Mouse (Mus musculus) midbrain, embryonic 12.5 days (tissue): ENCODE measurements around the gene Lrfn3. TPM values are rescaled to one million over a fixed set of nuclear protein-coding genes. Genes with fewer than 3 reads are reported as not detected.
A peak's percentile ranks its signal among the peaks of the same experiment; 100 is the strongest.

ENCODE experiments used
- ATAC-seq: fragments of 200-750 bp; cut with Nextera tagmentation; 2 replicates; pipeline ENCODE4 v1.8.0; 2017; ENCODE audit warnings: low read depth, moderate TSS enrichment, moderate library complexity; ENCODE audit not compliant: low FRiP score
- H3K27ac ChIP-seq: fragments of 300-500 bp; sonication (generic); replicated peaks from 2 replicates; pipeline ENCODE4 v1.5.1; 2016; ENCODE audit warnings: mild to moderate bottlenecking
- H3K27me3 ChIP-seq: fragments of 300-500 bp; sonication (generic); 2 replicates; pipeline ENCODE4 v1.6.1; 2016; ENCODE audit warnings: mild to moderate bottlenecking
- H3K36me3 ChIP-seq: fragments of 300-500 bp; sonication (generic); 2 replicates; pipeline ENCODE4 v1.6.1; 2016
- H3K4me1 ChIP-seq: fragments of 300-500 bp; sonication (generic); 2 replicates; pipeline ENCODE4 v1.6.1; 2016
- H3K4me2 ChIP-seq: fragments of 300-500 bp; sonication (generic); replicated peaks from 2 replicates; pipeline ENCODE4 v1.6.1; 2016; ENCODE audit warnings: mild to moderate bottlenecking, moderate library complexity
- H3K4me3 ChIP-seq: fragments of 300-500 bp; sonication (generic); 2 replicates; pipeline ENCODE4 v1.5.1; 2016; ENCODE audit warnings: mild to moderate bottlenecking
- H3K9ac ChIP-seq: fragments of 300-500 bp; sonication (generic); replicated peaks from 2 replicates; pipeline ENCODE4 v1.6.1; 2016; ENCODE audit warnings: mild to moderate bottlenecking, moderate library complexity
- H3K9me3 ChIP-seq: fragments of 300-500 bp; sonication (generic); 2 replicates; pipeline ENCODE4 v1.6.1; 2016; ENCODE audit warnings: mild to moderate bottlenecking
- WGBS: fragments of 180-500 bp; shearing (Covaris S2); methylation state at CpG from one replicate; pipeline ENCODE4 v1.1.7; 2016; 5-methylcytosine and 5-hydroxymethylcytosine counted together
- polyA plus RNA-seq: library from polyadenylated mRNA; unstranded; fragments of >200 nt; fragmentation: Nextera tagmentation; extraction: Ambion mirVana; gene quantifications from 2 replicates; pipeline ENCODE4 v1.2.1, GENCODE M21; 2016

Gene Lrfn3
- polyA plus RNA-seq, 1 experiment from 2014 or later = 9.1 TPM

- H3K36me3 ChIP-seq = no peaks in the 10 kb centered on the region
- H3K4me3 ChIP-seq = peak overlapping the region; percentile 87
- peak overlapping the region; percentile 73 for H3K4me2 ChIP-seq
- H3K4me1 ChIP-seq = peaks cover 19% of the 10 kb centered on the region
- H3K9ac ChIP-seq = peak overlapping the region; percentile 92
- WGBS = 33% methylated on average over 6 of the region's 6 CpGs
- ATAC-seq = peak; percentile 2; the same call in 1 of the 2 replicates
- peak overlapping the region; percentile 84; the same call in 1 of the 2 replicates for H3K27ac ChIP-seq
- H3K9me3 ChIP-seq = 0 out of 2 replicates have a peak, but pooled peaks cover 3% of the 10 kb centered on the region
- H3K27me3 ChIP-seq = peaks cover 12% of the 10 kb centered on the region; the same call in 1 of the 2 replicates
Measured at GRCm38 (mm10) chr7:30322865-30323264, 39.7 kb downstream of the Lrfn3 start.

DNA sequence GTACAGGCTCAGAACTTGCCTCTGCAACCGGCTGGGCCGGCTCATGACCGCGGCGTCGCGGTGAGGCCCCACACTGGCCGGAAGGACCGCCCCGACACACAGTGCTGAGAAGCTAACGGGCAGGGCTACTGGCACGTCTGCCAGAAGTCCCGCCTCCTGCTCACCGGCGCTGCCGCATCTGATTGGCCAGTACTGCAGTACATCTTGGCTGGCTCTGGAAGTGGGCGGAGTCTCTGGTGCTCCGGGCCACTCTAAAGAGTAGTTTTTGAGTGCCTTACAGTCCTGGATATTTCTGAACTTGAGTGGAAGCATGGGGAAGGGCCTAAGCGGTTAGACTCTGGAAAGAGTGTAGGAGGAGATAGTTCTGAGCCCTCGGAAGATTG lies 40.3 kb downstream of the Lrfn3 start:
- Histone ChIP-seq H3K9me3 (0 out of 2 replicates have a peak, but pooled peaks cover 3% of the 10 kb centered on the region), H3K4me3 (peak overlapping the region; percentile 87), H3K9ac (peak overlapping the region; percentile 92), H3K4me2 (peak overlapping the region; percentile 73), H3K27ac (peak overlapping the region; percentile 84), H3K27me3 (peaks cover 8% of the 10 kb centered on the region; the same call in 1 of the 2 replicates), H3K4me1 (peaks cover 19% of the 10 kb centered on the region), H3K36me3 (no peaks in the 10 kb centered on the region)
- ATAC-seq = peak; percentile 99
- under 1% methylated on average over 20 of the region's 20 CpGs for WGBS

- WGBS = under 1% methylated on average over 63 of the region's 63 CpGs
- ATAC-seq = peak; percentile 34
Measured at GRCm38 (mm10) chr7:30321539-30322284, 40.9 kb downstream of the Lrfn3 start, which contains the start of gene E130208F15Rik. Gene E130208F15Rik, plus strand, starts transcription at chr7:30321740.

GRCm38 (mm10) chr7:30320946-30321345 lies 41.6 kb downstream of the Lrfn3 start:
- WGBS = 79% methylated on average over 2 of the region's 2 CpGs
- peak overlapping the region; percentile 73 for H3K4me2 ChIP-seq
- peaks cover 4% of the 10 kb centered on the region; the same call in 1 of the 2 replicates for H3K27me3 ChIP-seq
- H3K9me3 ChIP-seq = 0 out of 2 replicates have a peak, but pooled peaks cover 3% of the 10 kb centered on the region
- no peak overlapping the region for H3K27ac ChIP-seq
- H3K36me3 ChIP-seq = no peaks in the 10 kb centered on the region
- peak overlapping the region; percentile 87 for H3K4me3 ChIP-seq
- H3K9ac ChIP-seq = peak overlapping the region; percentile 92; the same call in 1 of the 2 replicates
- ATAC-seq = no peak
- H3K4me1 ChIP-seq = peaks cover 17% of the 10 kb centered on the region

More at GRCm38 (mm10) chr7:30321539-30322284, 40.9 kb downstream of the Lrfn3 start, which contains the start of gene E130208F15Rik:
- peak within 1 kb of the TSS; percentile 84 for H3K27ac ChIP-seq
- H3K9ac ChIP-seq = peak within 1 kb of the TSS; percentile 92
- peaks cover 4% of the 10 kb centered on the region; the same call in 1 of the 2 replicates for H3K27me3 ChIP-seq
- H3K36me3 ChIP-seq = no peaks in the 10 kb centered on the region
- H3K4me3 ChIP-seq = peak within 1 kb of the TSS; percentile 87
- peak within 1 kb of the TSS; percentile 73 for H3K4me2 ChIP-seq
- 0 out of 2 replicates have a peak, but pooled peaks cover 3% of the 10 kb centered on the region for H3K9me3 ChIP-seq
- peaks cover 17% of the 10 kb centered on the region for H3K4me1 ChIP-seq

DNA sequence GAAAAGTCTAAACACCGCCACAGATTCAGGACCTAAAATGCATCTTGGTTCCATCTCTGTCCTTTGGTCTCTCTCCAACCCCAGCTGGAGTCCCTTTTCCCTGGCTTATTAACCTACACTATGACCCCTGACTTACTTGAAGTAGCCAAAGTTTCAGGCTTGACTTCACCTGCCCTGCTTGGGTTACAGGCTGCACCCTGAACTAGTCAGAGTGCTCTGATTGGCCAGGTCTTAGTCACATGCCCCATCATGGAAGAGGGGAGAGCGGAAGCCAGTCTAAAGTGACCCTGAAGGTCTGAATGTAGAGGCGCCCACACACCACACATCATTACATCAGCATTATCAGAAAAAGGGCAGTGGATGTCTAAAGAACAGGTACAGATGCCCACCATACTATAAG lies 44.4 kb downstream of the Lrfn3 start:
- Histone ChIP-seq H3K4me2 (no peak overlapping the region), H3K9me3 (no peaks in the 10 kb centered on the region), H3K27me3 (no peaks in the 10 kb centered on the region), H3K4me1 (peaks cover 26% of the 10 kb centered on the region), H3K36me3 (0 out of 2 replicates have a peak, but pooled peaks cover under 1% of the 10 kb centered on the region), H3K27ac (no peak overlapping the region), H3K9ac (no peak overlapping the region), H3K4me3 (no peak overlapping the region)
- ATAC-seq = no peak
- WGBS = 91% methylated on average over 3 of the region's 3 CpGs

GRCm38 (mm10) chr7:30315559-30316529 lies 46.7 kb downstream of the Lrfn3 start:
- Histone ChIP-seq H3K27ac (no peak overlapping the region), H3K27me3 (no peaks in the 10 kb centered on the region), H3K4me2 (no peak overlapping the region), H3K4me3 (no peak overlapping the region), H3K9ac (no peak overlapping the region), H3K36me3 (peaks cover 12% of the 10 kb centered on the region), H3K9me3 (no peaks in the 10 kb centered on the region), H3K4me1 (peaks cover 13% of the 10 kb centered on the region)
- WGBS = 79% methylated on average over 13 of the region's 13 CpGs
- ATAC-seq = no peak

GRCm38 (mm10) chr7:30314721-30315155 lies 47.8 kb downstream of the Lrfn3 start, which contains the start of gene Syne4:
Gene Syne4, plus strand, starts transcription at chr7:30314807.
- Histone ChIP-seq H3K27me3 (no peaks in the 10 kb centered on the region), H3K9ac (no peak within 1 kb of the TSS), H3K36me3 (peaks cover 14% of the 10 kb centered on the region), H3K4me2 (peak within 1 kb of the TSS; percentile 14), H3K9me3 (no peaks in the 10 kb centered on the region), H3K4me1 (peaks cover 16% of the 10 kb centered on the region), H3K4me3 (0 out of 2 replicates have a peak within 1 kb of the TSS, but pooled peaks have one; percentile 9), H3K27ac (no peak within 1 kb of the TSS)
- WGBS = 2% methylated on average over 9 of the region's 9 CpGs
- no peak for ATAC-seq

GRCm38 (mm10) chr7:30313666-30314320 lies 48.8 kb downstream of the Lrfn3 start:
- Histone ChIP-seq H3K4me3 (no peak overlapping the region), H3K36me3 (peaks cover 14% of the 10 kb centered on the region), H3K4me2 (no peak overlapping the region), H3K27ac (no peak overlapping the region), H3K9me3 (no peaks in the 10 kb centered on the region), H3K9ac (no peak overlapping the region), H3K4me1 (peaks cover 24% of the 10 kb centered on the region), H3K27me3 (no peaks in the 10 kb centered on the region)
- no peak for ATAC-seq
- 46% methylated on average over 27 of the region's 27 CpGs for WGBS

GRCm38 (mm10) chr7:30310136-30310535 lies 52.4 kb downstream of the Lrfn3 start:
- Histone ChIP-seq H3K27ac (no peak overlapping the region), H3K27me3 (no peaks in the 10 kb centered on the region), H3K4me3 (no peak overlapping the region), H3K36me3 (peaks cover 36% of the 10 kb centered on the region), H3K9me3 (no peaks in the 10 kb centered on the region), H3K4me1 (peaks cover 28% of the 10 kb centered on the region), H3K9ac (no peak overlapping the region), H3K4me2 (0 out of 2 replicates have a peak overlapping the region, but pooled peaks have one; percentile 92)
- 89% methylated on average over 12 of the region's 12 CpGs for WGBS
- ATAC-seq = no peak

GRCm38 (mm10) chr7:30309395-30310129 lies 53.0 kb downstream of the Lrfn3 start:
- Histone ChIP-seq H3K36me3 (peaks cover 38% of the 10 kb centered on the region), H3K4me3 (peak overlapping the region; percentile 70), H3K4me2 (peak overlapping the region; percentile 92), H3K27me3 (no peaks in the 10 kb centered on the region), H3K9me3 (no peaks in the 10 kb centered on the region), H3K9ac (peak overlapping the region; percentile 72), H3K27ac (no peak overlapping the region), H3K4me1 (peaks cover 22% of the 10 kb centered on the region)
- no peak for ATAC-seq
- WGBS = 70% methylated on average over 15 of the region's 15 CpGs
